Mouse (Mus musculus): Measurements from ENCODE around the gene Elovl2. TPM values are rescaled to one million over a fixed set of nuclear protein-coding genes. Genes with fewer than 3 reads are reported as not detected.

Gene Elovl2
- polyA plus RNA-seq, 1 experiment, result 132 TPM

DNA sequence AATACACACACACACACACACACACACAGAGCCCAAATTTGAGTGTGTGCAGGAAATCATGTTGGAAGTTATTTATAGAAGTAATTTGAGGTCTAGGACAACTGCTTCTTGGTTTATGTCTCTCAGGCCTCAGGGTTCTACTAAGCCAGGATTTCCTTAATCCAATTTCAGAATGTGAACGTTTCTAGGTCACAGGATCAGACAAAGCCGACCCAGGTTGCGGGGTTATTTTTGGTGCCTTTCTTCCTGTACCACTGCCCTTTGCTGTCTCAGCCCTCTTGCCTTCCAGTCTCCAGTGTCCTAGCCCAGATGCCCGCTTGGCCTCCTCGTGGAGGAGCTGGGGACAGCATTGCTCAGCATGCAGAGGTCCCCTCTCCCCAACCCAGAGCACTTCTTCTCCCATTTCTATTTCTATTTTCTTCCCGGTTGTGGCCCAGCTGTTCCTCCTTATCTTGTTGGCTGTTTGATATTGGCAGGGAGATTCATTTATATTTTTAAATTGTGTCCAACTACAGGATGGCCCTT, 24.2 kb upstream of the Elovl2 start:
- H3K36me3 ChIP-seq (ENCODE audit: control insufficient read depth, insufficient read depth, low read length), result no peaks in the 10 kb centered on the region
- peaks cover 2% of the 10 kb centered on the region for H3K4me1 ChIP-seq (ENCODE audit: control insufficient read depth, insufficient read depth, low read length)
- H3K27me3 ChIP-seq (ENCODE audit: control insufficient read depth, insufficient read depth, low read length), result no peaks in the 10 kb centered on the region
- H3K27ac ChIP-seq (ENCODE audit: control insufficient read depth, insufficient read depth, low read depth, low read length), result no peak overlapping the region
- TF ChIP-seq CTCF (IDR thresholded peaks at IDR 0.05; ENCODE audit: control insufficient read depth, insufficient read depth, insufficient replicate concordance, low read depth, low read length) (no peak), POLR2A (IDR thresholded peaks at IDR 0.05; ENCODE audit: control insufficient read depth, low read depth, low read length) (no peak)
- no peak overlapping the region for H3K4me3 ChIP-seq (ENCODE audit: control insufficient read depth, low read depth, low read length)

DNA sequence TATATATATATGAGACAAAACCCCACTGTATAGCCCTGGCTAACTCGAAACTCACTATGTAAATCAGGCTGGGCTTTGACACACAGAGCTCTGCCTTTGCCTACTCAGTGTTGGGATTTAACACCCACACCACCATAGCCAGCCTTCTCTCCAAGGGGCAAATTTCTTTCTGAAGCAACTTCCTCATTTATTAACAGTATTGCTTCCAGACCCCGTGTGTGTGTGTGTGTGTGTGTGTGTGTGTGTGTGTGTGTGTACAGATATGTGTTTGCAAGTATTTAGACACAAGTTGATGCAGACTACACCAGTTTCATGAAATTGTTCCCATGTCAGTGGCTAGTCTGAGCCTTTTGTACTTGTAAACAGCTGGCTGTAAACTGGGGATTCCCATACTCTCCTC, 21.4 kb upstream of the Elovl2 start:
- H3K36me3 ChIP-seq (ENCODE audit: control insufficient read depth, insufficient read depth, low read length), result no peaks in the 10 kb centered on the region
- H3K27me3 ChIP-seq (ENCODE audit: control insufficient read depth, insufficient read depth, low read length), result no peaks in the 10 kb centered on the region
- H3K4me3 ChIP-seq (ENCODE audit: control insufficient read depth, low read depth, low read length), result no peak overlapping the region; the same call in 1 of the 2 replicates
- H3K4me1 ChIP-seq (ENCODE audit: control insufficient read depth, insufficient read depth, low read length), result peaks cover 2% of the 10 kb centered on the region
- TF ChIP-seq POLR2A (IDR thresholded peaks at IDR 0.05; ENCODE audit: control insufficient read depth, low read depth, low read length) (no peak), CTCF (IDR thresholded peaks at IDR 0.05; ENCODE audit: control insufficient read depth, insufficient read depth, insufficient replicate concordance, low read depth, low read length) (no peak)
- no peak overlapping the region for H3K27ac ChIP-seq (ENCODE audit: control insufficient read depth, insufficient read depth, low read depth, low read length)

DNA sequence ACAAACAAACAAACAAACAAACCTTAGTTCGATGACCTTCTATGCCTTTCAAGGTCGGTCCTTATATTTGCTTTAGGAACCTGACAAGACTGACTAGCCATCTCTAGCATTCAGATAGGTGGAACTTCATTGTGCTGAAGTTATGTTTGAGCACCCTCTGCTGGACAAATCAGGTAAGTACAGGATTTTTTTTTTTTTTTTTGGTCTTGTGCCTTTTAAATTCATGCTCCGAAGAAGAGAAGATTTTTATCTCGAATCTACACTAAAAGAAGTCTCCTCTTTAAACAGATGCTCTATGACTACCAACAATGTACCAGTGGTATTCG, 18.6 kb upstream of the Elovl2 start:
- Histone ChIP-seq H3K36me3 (ENCODE audit: control insufficient read depth, insufficient read depth, low read length) (no peaks in the 10 kb centered on the region), H3K27ac (ENCODE audit: control insufficient read depth, insufficient read depth, low read depth, low read length) (no peak overlapping the region), H3K27me3 (ENCODE audit: control insufficient read depth, insufficient read depth, low read length) (no peaks in the 10 kb centered on the region), H3K4me1 (ENCODE audit: control insufficient read depth, insufficient read depth, low read length) (no peaks in the 10 kb centered on the region), H3K4me3 (ENCODE audit: control insufficient read depth, low read depth, low read length) (no peak overlapping the region)
- TF ChIP-seq POLR2A (IDR thresholded peaks at IDR 0.05; ENCODE audit: control insufficient read depth, low read depth, low read length), result no peak
- TF ChIP-seq CTCF (IDR thresholded peaks at IDR 0.05; ENCODE audit: control insufficient read depth, insufficient read depth, insufficient replicate concordance, low read depth, low read length), result peak; percentile 7; the same call in 1 of the 2 replicates

DNA sequence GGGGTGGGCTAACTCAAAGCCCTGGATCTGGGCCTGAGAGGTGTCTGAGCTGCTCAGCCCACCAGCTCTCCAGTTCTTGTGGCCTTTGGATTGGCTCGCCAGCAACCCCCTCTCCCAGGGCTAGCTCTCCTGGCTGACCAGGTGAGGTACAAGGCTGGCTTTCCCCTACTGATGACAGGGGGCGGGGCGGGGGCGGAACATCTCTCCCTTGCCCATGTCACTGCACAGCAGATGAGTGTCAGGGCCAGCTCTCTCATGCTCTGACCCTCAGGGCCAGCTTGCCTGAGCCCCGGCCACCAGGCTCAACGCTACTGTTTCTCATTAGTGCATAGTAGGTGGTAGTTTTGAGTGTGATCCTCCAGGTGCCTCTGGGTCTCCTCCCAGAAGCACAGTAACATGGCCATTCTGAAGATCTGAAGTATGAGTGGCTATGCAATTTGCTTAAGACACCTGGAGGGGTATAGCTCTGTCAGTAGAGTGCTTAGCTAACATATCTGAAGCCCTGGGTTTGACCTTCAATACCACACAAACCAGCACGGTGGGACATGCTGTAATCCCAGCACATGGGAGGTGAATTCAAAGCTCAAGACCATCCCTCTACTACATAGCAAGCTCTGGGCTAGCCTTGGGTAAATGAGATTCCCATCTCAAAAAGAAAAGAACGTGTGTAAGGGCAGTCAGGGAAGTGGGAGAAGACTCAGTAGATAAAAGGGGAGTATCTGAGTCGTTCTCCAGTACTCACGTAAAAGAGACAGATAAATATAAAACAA, 18.0 kb upstream of the Elovl2 start:
- TF ChIP-seq POLR2A (IDR thresholded peaks at IDR 0.05; ENCODE audit: control insufficient read depth, low read depth, low read length), result no peak
- no peak for TF ChIP-seq CTCF (IDR thresholded peaks at IDR 0.05; ENCODE audit: control insufficient read depth, insufficient read depth, insufficient replicate concordance, low read depth, low read length)
- H3K4me1 ChIP-seq (ENCODE audit: control insufficient read depth, insufficient read depth, low read length), result no peaks in the 10 kb centered on the region
- no peak overlapping the region for H3K4me3 ChIP-seq (ENCODE audit: control insufficient read depth, low read depth, low read length)

DNA sequence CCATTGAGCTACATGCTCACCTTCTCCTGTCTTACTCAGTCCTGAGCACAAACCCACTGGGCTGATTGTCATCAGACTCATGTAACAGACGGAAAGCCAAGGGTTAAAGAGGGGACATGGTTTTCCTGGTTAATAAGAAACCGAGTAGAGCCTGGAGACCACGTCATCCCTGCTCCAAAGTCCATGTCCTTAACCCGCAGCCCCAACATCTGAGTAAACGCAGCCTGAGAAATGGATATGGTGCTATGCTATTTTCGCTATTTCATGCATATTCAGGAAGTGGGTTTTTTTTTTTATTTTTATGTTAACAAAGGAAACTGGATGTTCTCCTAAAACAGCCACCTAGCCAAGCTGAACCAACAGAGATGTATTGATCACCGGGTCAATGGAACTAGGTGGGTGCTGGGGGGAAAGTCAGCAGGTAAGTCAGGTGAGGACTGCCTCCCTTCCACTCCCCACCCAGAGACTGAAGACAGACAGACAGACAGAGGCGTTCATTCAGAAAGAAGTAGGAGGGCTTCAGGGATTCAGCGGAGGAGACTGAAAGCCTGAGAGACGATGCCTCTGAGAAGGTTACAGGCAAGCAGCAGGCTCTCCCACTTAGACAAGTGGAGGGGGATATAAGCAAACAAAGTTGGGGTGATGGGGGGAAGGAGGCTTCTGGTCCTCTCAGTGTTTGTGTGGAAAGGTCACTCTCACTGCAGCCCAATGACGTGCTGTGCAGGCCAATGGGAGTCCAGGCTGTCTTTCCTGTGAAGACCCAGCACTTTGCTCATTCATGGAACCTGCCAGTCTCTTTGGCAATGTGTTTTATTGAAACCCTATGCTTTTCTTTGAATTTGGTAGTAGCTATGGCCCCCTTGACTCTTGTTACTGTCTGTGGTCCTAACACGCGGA, 15.9 kb upstream of the Elovl2 start:
- no peak overlapping the region for H3K27ac ChIP-seq (ENCODE audit: control insufficient read depth, insufficient read depth, low read depth, low read length)
- no peak overlapping the region for H3K4me3 ChIP-seq (ENCODE audit: control insufficient read depth, low read depth, low read length)
- no peaks in the 10 kb centered on the region for H3K36me3 ChIP-seq (ENCODE audit: control insufficient read depth, insufficient read depth, low read length)
- no peaks in the 10 kb centered on the region for H3K27me3 ChIP-seq (ENCODE audit: control insufficient read depth, insufficient read depth, low read length)
- TF ChIP-seq POLR2A (IDR thresholded peaks at IDR 0.05; ENCODE audit: control insufficient read depth, low read depth, low read length) (no peak), CTCF (IDR thresholded peaks at IDR 0.05; ENCODE audit: control insufficient read depth, insufficient read depth, insufficient replicate concordance, low read depth, low read length) (no peak)
- peaks cover 2% of the 10 kb centered on the region; the same call in 1 of the 2 replicates for H3K4me1 ChIP-seq (ENCODE audit: control insufficient read depth, insufficient read depth, low read length)

More for the DNA sequence above, 18.0 kb upstream of the Elovl2 start:
- Histone ChIP-seq H3K27me3 (ENCODE audit: control insufficient read depth, insufficient read depth, low read length) (no peaks in the 10 kb centered on the region), H3K27ac (ENCODE audit: control insufficient read depth, insufficient read depth, low read depth, low read length) (no peak overlapping the region), H3K36me3 (ENCODE audit: control insufficient read depth, insufficient read depth, low read length) (no peaks in the 10 kb centered on the region)

DNA sequence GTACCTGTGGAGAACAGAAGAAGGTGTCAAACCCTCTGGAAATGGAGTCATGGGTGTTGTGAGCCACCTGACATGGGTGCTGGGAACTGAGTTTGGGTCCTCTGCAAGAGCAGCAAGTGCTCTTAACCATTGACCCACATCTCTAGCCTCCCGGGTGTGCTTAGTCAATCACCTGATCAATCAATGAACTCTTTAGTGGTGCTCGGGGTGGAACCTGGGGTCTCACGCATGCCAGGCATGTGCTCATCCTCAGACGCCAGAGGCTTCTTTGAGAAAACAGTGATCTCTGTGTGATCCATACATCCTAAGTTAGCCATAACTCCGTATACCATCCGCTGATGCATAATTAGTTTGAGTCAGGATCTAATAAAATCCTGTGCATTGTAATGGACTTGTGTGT, 15.0 kb upstream of the Elovl2 start:
- Histone ChIP-seq H3K4me3 (ENCODE audit: control insufficient read depth, low read depth, low read length) (no peak overlapping the region), H3K36me3 (ENCODE audit: control insufficient read depth, insufficient read depth, low read length) (no peaks in the 10 kb centered on the region), H3K27me3 (ENCODE audit: control insufficient read depth, insufficient read depth, low read length) (no peaks in the 10 kb centered on the region), H3K27ac (ENCODE audit: control insufficient read depth, insufficient read depth, low read depth, low read length) (no peak overlapping the region), H3K4me1 (ENCODE audit: control insufficient read depth, insufficient read depth, low read length) (peaks cover 2% of the 10 kb centered on the region; the same call in 1 of the 2 replicates)
- no peak for TF ChIP-seq CTCF (IDR thresholded peaks at IDR 0.05; ENCODE audit: control insufficient read depth, insufficient read depth, insufficient replicate concordance, low read depth, low read length)
- TF ChIP-seq POLR2A (IDR thresholded peaks at IDR 0.05; ENCODE audit: control insufficient read depth, low read depth, low read length), result no peak

DNA sequence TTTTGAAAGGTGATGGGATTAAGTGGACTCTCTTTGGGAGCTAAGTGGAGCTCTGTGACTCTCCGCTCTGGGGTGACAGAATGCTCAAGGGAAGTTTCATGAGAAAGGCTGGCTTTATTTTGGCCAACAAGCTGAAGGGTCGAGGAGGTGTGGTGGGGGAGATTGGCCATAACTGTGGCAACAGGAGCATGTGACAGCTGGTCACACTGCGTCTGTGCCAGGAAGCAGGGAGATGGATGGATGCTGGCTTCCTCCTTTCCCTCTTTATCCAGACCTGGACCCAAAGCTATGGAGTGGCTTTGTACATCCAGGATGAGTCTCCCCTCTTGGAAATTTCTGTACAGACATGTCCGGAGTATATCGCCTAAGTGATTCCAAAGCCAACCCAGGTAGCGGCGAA, 13.0 kb upstream of the Elovl2 start:
- no peaks in the 10 kb centered on the region for H3K27me3 ChIP-seq (ENCODE audit: control insufficient read depth, insufficient read depth, low read length)

More for the DNA sequence above, 13.0 kb upstream of the Elovl2 start:
- no peak overlapping the region for H3K4me3 ChIP-seq (ENCODE audit: control insufficient read depth, low read depth, low read length)
- no peak overlapping the region for H3K27ac ChIP-seq (ENCODE audit: control insufficient read depth, insufficient read depth, low read depth, low read length)
- TF ChIP-seq POLR2A (IDR thresholded peaks at IDR 0.05; ENCODE audit: control insufficient read depth, low read depth, low read length) (no peak), CTCF (IDR thresholded peaks at IDR 0.05; ENCODE audit: control insufficient read depth, insufficient read depth, insufficient replicate concordance, low read depth, low read length) (no peak)
- H3K36me3 ChIP-seq (ENCODE audit: control insufficient read depth, insufficient read depth, low read length), result no peaks in the 10 kb centered on the region
- peaks cover 2% of the 10 kb centered on the region; the same call in 1 of the 2 replicates for H3K4me1 ChIP-seq (ENCODE audit: control insufficient read depth, insufficient read depth, low read length)
